In the genomic region with DNA sequence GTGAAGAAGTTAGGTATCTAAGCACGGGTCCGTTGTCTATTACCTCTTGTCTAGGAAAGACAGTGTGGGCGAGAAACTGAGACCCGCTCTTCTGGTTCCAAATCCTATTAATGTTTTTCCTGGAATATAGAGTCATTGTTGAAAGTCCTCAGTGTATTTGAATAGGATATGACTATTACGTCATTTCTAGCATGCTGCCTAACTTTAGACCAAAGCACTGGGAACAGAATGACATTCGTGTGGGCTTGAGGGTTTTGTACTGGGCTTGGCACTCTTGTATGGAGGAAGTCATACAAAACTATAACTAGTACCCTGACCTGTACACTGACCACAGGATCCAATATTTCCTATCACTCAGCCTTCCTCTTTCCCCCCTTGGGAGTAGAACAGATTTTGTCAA, we compare ENCODE assay signal across 19 mouse cellular contexts.
DNase-seq lines count a peak whose midpoint lies in the region; TF ChIP-seq lines count a peak whose summit lies in the region.
"Had no signal": no experiment of that assay in that cellular context is flagged by ENCODE, and none has a peak within 500 bp of the region (broad histone marks: within the 10 kb centered on the region; RNA-seq: fewer than 3 reads in every experiment).

No protein-coding gene starts in this region.

- H3K27me3 ChIP-seq in heart, embryonic 10.5 days (ENCODE audit: insufficient read depth, poor library complexity, severe bottlenecking), result no peaks in the 10 kb centered on the region
- H3K27me3 ChIP-seq: embryonic facial prominence, embryonic 13.5 days; heart, embryonic 13.5 days; intestine, embryonic 15.5 days had no signal

- no peak overlapping the region for H3K4me3 ChIP-seq in heart, embryonic 10.5 days
- no peak overlapping the region for H3K4me3 ChIP-seq in left cerebral cortex, adult 2 months
- H3K4me3 ChIP-seq: embryonic facial prominence, embryonic 13.5 days; heart, embryonic 13.5 days; hindbrain, embryonic 10.5 days; intestine, embryonic 15.5 days had no signal

- H3K36me3 ChIP-seq in heart, embryonic 10.5 days, result no peaks in the 10 kb centered on the region
- H3K36me3 ChIP-seq: embryonic facial prominence, embryonic 13.5 days; heart, embryonic 13.5 days; hindbrain, embryonic 10.5 days; intestine, embryonic 15.5 days had no signal

- no peak for TF ChIP-seq CTCF in left cerebral cortex, adult 2 months (IDR thresholded peaks at IDR 0.05)

- 0 out of 2 replicates have a peak, but pooled peaks cover 3% of the 10 kb centered on the region for H3K4me1 ChIP-seq in heart, embryonic 10.5 days
- H3K4me1 ChIP-seq: embryonic facial prominence, embryonic 13.5 days; hindbrain, embryonic 10.5 days; intestine, embryonic 15.5 days had no signal

- no peak overlapping the region for H3K27ac ChIP-seq in heart, embryonic 10.5 days
- H3K27ac ChIP-seq in left cerebral cortex, adult 2 months, result peak overlapping the region; percentile 80
- H3K27ac ChIP-seq: embryonic facial prominence, embryonic 13.5 days; heart, embryonic 13.5 days; hindbrain, embryonic 10.5 days; hindbrain, embryonic 14.5 days; intestine, embryonic 15.5 days had no signal

- intact Hi-C loops in left cerebral cortex, adult 2 months (cut with DNase I), result loop anchor here (5.0 to 10.0 kb wide), 5 partner anchors 75 to 358 kb away; no protein-coding TSS in a partner anchor
- intact Hi-C loops in left cerebral cortex, postnatal 10 days (cut with DNase I), result loop anchor here (10.0 kb wide), 1 partner anchor 212 kb away; no protein-coding TSS in a partner anchor

- DNase-seq in heart, adult 18-20 months, result peak; percentile 6 to 9
- DNase-seq in heart, embryonic 10.5 days (ENCODE audit: low spot score), result no peak
- no peak for DNase-seq in left cerebral cortex, adult 2 months (ENCODE audit: extremely low spot score in 1 of 2, low spot score in 2 of 2)
- DNase-seq in left cerebral cortex, postnatal 10 days (ENCODE audit: extremely low spot score in 1 of 2, low spot score in 2 of 2), result no peak
- DNase-seq in brain, adult 2 months (ENCODE audit: low read depth, low spot score), result peak; percentile 23
- DNase-seq in fat pad, adult 2 months (ENCODE audit: extremely low read depth, low read depth, low spot score), result peak; percentile 68
- DNase-seq in embryo, embryonic 10 days (ENCODE audit: low spot score), result no peak
- DNase-seq in thymus, postnatal 10 days (ENCODE audit: low spot score in 2 of 2), result no peak
- DNase-seq: adrenal gland, adult 8-10 months; adrenal gland, postnatal 36 days; cerebellum, adult 11 months; cerebellum, adult 8-10 months; gastrocnemius, postnatal 10 days; heart, postnatal 14 days had no signal

- 90% methylated on average over 6 of the region's 6 CpGs for WGBS in heart, embryonic 10.5 days

- no peaks in the 10 kb centered on the region for H3K9me3 ChIP-seq in heart, embryonic 10.5 days
- H3K9me3 ChIP-seq: embryonic facial prominence, embryonic 13.5 days; heart, embryonic 13.5 days; hindbrain, embryonic 10.5 days; intestine, embryonic 15.5 days had no signal

Comparison
In these comparisons a context has a peak if more than half of its experiments do, and no peak if none do; other contexts are left out.
1. DNase-seq: peak in heart, adult 18-20 months (2 of 2), brain, adult 2 months (single experiment) and fat pad, adult 2 months (single experiment); none in heart, embryonic 10.5 days (single experiment), left cerebral cortex, adult 2 months (0 of 2), left cerebral cortex, postnatal 10 days (0 of 2), embryo, embryonic 10 days (single experiment) and thymus, postnatal 10 days (0 of 2).